Mouse (Mus musculus) MEL (cell line): ENCODE results near the gene Acot7. TPM values are rescaled to one million over a fixed set of nuclear protein-coding genes. Genes with fewer than 3 reads are reported as not detected.

Experiments
- DNase-seq: peaks from one replicate; pipeline ENCODE4 v3.0.0; 2011; ENCODE audit warnings: low read depth, low spot score
- H3K27ac ChIP-seq: 2 replicates; pipeline ENCODE4 v1.5.1; 2012; ENCODE audit warnings: low read depth, mild to moderate bottlenecking, control low read depth, low read length, moderate library complexity; ENCODE audit not compliant: control insufficient read depth
- H3K27me3 ChIP-seq, 2 experiments: fragments of 150-350 bp in 1 of 2; sonication (generic) in 1 of 2; 2 replicates each; pipeline ENCODE4 v1.6.1; 2012; ENCODE audit warnings: low read length in 2 of 2, mild to moderate bottlenecking in 2 of 2, improper control_type of control experiment in 1 of 2, moderate library complexity in 1 of 2; ENCODE audit not compliant: insufficient read depth in 2 of 2, control insufficient read depth in 1 of 2
- H3K36me3 ChIP-seq, 2 experiments: 2 replicates each; pipeline ENCODE4 v1.6.1; 2012 to 2014; ENCODE audit warnings: low read length in 2 of 2, improper control_type of control experiment in 1 of 2, inconsistent platforms in 1 of 2, mild to moderate bottlenecking in 1 of 2; ENCODE audit not compliant: insufficient read depth in 2 of 2, control insufficient read depth in 1 of 2
- H3K4me1 ChIP-seq, 2 experiments: fragments of 150-350 bp in 1 of 2; sonication (generic) in 1 of 2; 2 replicates each; pipeline ENCODE4 v1.6.1; 2012; ENCODE audit warnings: low read length in 2 of 2, improper control_type of control experiment in 1 of 2, mild to moderate bottlenecking in 1 of 2; ENCODE audit not compliant: insufficient read depth in 2 of 2, control insufficient read depth in 1 of 2
- H3K4me3 ChIP-seq, 2 experiments: fragments of 150-350 bp in 1 of 2; sonication (generic) in 1 of 2; 2 replicates each; pipeline ENCODE4 v1.5.1; 2012; ENCODE audit warnings: low read depth in 2 of 2, low read length in 2 of 2, mild to moderate bottlenecking in 2 of 2, moderate library complexity in 2 of 2, control low read depth in 1 of 2, improper control_type of control experiment in 1 of 2; ENCODE audit not compliant: control insufficient read depth in 1 of 2, insufficient read depth in 1 of 2
- H3K79me2 ChIP-seq: 2 replicates; pipeline ENCODE4 v1.6.1; 2012; ENCODE audit warnings: mild to moderate bottlenecking, low read length, moderate library complexity; ENCODE audit not compliant: control insufficient read depth, poor library complexity, insufficient read depth
- H3K9ac ChIP-seq: 2 replicates; pipeline ENCODE4 v1.6.1; 2012; ENCODE audit warnings: low read depth, mild to moderate bottlenecking, control low read depth, low read length, moderate library complexity; ENCODE audit not compliant: control insufficient read depth, poor library complexity, severe bottlenecking
- H3K9me3 ChIP-seq: fragments of 150-350 bp; sonication (generic); replicated peaks from 2 replicates; pipeline ENCODE4 v1.6.1; 2012; ENCODE audit warnings: mild to moderate bottlenecking, low read length, improper control_type of control experiment, moderate library complexity; ENCODE audit not compliant: insufficient read depth
- BHLHE40 ChIP-seq: IDR thresholded peaks from 2 replicates; pipeline ENCODE4 v1.6.1; 2012; ENCODE audit warnings: low read depth, mild to moderate bottlenecking, inconsistent platforms, low read length, improper control_type of control experiment, borderline replicate concordance
- CHD1 ChIP-seq: IDR thresholded peaks from 2 replicates; pipeline ENCODE4 v1.6.1; 2012; ENCODE audit warnings: low read depth, mild to moderate bottlenecking, inconsistent platforms, low read length, improper control_type of control experiment
- CTCF ChIP-seq, 3 experiments: IDR thresholded peaks in 2 of 3; conservative IDR thresholded peaks in 1 of 3; 2 replicates each; pipeline ENCODE4 v1.5.1; 2011 to 2012; ENCODE audit warnings: low read length in 3 of 3, low read depth in 2 of 3, mild to moderate bottlenecking in 2 of 3, improper control_type of control experiment in 1 of 3, inconsistent platforms in 1 of 3, mixed read lengths in 1 of 3, moderate library complexity in 1 of 3; ENCODE audit not compliant: control insufficient read depth in 1 of 3, insufficient read depth in 1 of 3, poor library complexity in 1 of 3, severe bottlenecking in 1 of 3
- E2F4 ChIP-seq: IDR thresholded peaks from 2 replicates; pipeline ENCODE4 v1.6.1; 2011; ENCODE audit warnings: low read depth, low read length, improper control_type of control experiment, borderline replicate concordance
- ELF1 ChIP-seq: IDR thresholded peaks from 2 replicates; pipeline ENCODE4 v1.6.1; 2014; ENCODE audit warnings: low read depth, mild to moderate bottlenecking, inconsistent platforms, low read length, improper control_type of control experiment, moderate library complexity
- ETS1 ChIP-seq: IDR thresholded peaks from 2 replicates; pipeline ENCODE4 v1.6.1; 2012; ENCODE audit warnings: low read depth, mild to moderate bottlenecking, inconsistent platforms, low read length, improper control_type of control experiment, moderate library complexity
- JUND ChIP-seq: IDR thresholded peaks from 2 replicates; pipeline ENCODE4 v1.6.1; 2011; ENCODE audit warnings: low read depth, mild to moderate bottlenecking, improper control_type of control experiment, low read length
- MAX ChIP-seq: IDR thresholded peaks from 2 replicates; pipeline ENCODE4 v1.6.1; 2011; ENCODE audit warnings: low read length, improper control_type of control experiment
- MXI1 ChIP-seq: IDR thresholded peaks from 2 replicates; pipeline ENCODE4 v1.6.1; 2011; ENCODE audit warnings: mild to moderate bottlenecking, low read depth, low read length, improper control_type of control experiment
- MYB ChIP-seq: IDR thresholded peaks from 2 replicates; pipeline ENCODE4 v1.6.1; 2011; ENCODE audit warnings: mild to moderate bottlenecking, low read depth, low read length, improper control_type of control experiment
- MYC ChIP-seq: IDR thresholded peaks from 2 replicates; pipeline ENCODE4 v1.6.1; 2011; ENCODE audit warnings: low read depth, mild to moderate bottlenecking, low read length, improper control_type of control experiment, moderate library complexity
- NELFE ChIP-seq: IDR thresholded peaks from 2 replicates; pipeline ENCODE4 v1.6.1; 2011; ENCODE audit warnings: low read depth, low read length, improper control_type of control experiment
- NRF1 ChIP-seq: IDR thresholded peaks from 2 replicates; pipeline ENCODE4 v1.6.1; 2014; ENCODE audit warnings: low read depth, mild to moderate bottlenecking, inconsistent platforms, low read length, improper control_type of control experiment, moderate library complexity; ENCODE audit not compliant: poor library complexity, insufficient read depth, severe bottlenecking
- POLR2A ChIP-seq, 2 experiments: IDR thresholded peaks; 2 replicates each; pipeline ENCODE4 v1.6.1; 2011 to 2012; ENCODE audit warnings: low read length in 2 of 2, mild to moderate bottlenecking in 2 of 2, control low read depth in 1 of 2, improper control_type of control experiment in 1 of 2, low read depth in 1 of 2, moderate library complexity in 1 of 2; ENCODE audit not compliant: control insufficient read depth in 1 of 2, insufficient read depth in 1 of 2, poor library complexity in 1 of 2
- POLR2AphosphoS2 ChIP-seq: IDR thresholded peaks from 2 replicates; pipeline ENCODE4 v1.6.1; 2011; ENCODE audit warnings: low read length, improper control_type of control experiment
- SMC3 ChIP-seq: IDR thresholded peaks from 2 replicates; pipeline ENCODE4 v1.6.1; 2011; ENCODE audit warnings: low read depth, low read length, improper control_type of control experiment
- TAL1 ChIP-seq: IDR thresholded peaks from 2 replicates; pipeline ENCODE4 v1.6.1; 2012; ENCODE audit warnings: mild to moderate bottlenecking, inconsistent platforms, low read length, moderate library complexity, mixed read lengths
- TBP ChIP-seq: IDR thresholded peaks from 2 replicates; pipeline ENCODE4 v1.8.0; 2011; ENCODE audit warnings: low read depth, low read length, improper control_type of control experiment
- USF2 ChIP-seq, 2 experiments: IDR thresholded peaks; 2 replicates each; pipeline ENCODE4 v1.6.1; 2011 to 2012; ENCODE audit warnings: improper control_type of control experiment in 2 of 2, low read length in 2 of 2, borderline replicate concordance in 1 of 2, inconsistent platforms in 1 of 2, low read depth in 1 of 2, mild to moderate bottlenecking in 1 of 2; ENCODE audit not compliant: insufficient read depth in 1 of 2
- ZNF384 ChIP-seq: IDR thresholded peaks from 2 replicates; pipeline ENCODE4 v1.6.1; 2012; ENCODE audit warnings: low read depth, mild to moderate bottlenecking, inconsistent platforms, low read length, improper control_type of control experiment
- polyA plus RNA-seq, 2 experiments: library from polyadenylated mRNA; stranded (reverse) in 1 of 2; unstranded in 1 of 2; fragments of >175 nt in 1 of 2; fragments of >200 nt in 1 of 2; gene quantifications; 2 replicates each; pipeline versions ENCODE4 v1.2.1 to v1.2.4; 2012; ENCODE audit warnings: low replicate concordance in 2 of 2, low read depth in 1 of 2; ENCODE audit not compliant: insufficient read length in 2 of 2, insufficient read depth in 1 of 2, missing spikeins in 1 of 2
- total RNA-seq: library from RNA; depleted of rRNA; stranded (reverse); fragments of 300-350 nt; gene quantifications from 2 replicates; pipeline ENCODE4 v1.2.3, GENCODE M21; 2012

The Acot7 gene
- total and polyA plus RNA-seq, 3 experiments: 92.7 to 127 TPM; not detected in 1

DNA sequence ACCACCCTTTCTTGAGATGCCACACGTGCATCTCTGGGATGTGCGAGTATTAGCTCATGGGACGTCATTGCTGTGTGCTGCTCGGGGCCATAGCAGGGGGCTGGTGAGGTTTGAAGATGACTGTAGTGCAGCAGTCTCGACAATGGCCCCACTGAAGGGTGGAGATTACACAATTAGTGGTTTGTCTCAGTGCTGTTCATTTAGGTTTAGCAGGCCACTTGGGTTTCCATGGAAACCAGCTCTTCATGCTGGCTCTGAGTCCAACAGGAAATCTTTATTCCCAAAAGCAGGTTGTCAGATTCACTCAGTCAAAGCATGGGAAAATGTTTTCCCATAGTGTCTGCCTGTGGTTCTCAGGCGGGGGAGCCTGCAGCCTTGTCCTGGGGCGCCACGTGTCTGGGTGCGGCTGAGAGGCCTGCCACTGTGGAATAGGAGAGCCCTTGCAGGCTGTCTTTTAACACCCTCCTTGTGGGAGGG lies 43.5 kb downstream of the Acot7 start:
- Histone ChIP-seq H3K4me1 (no peaks in the 10 kb centered on the region), H3K27ac (no peak overlapping the region), H3K4me3 (no peak overlapping the region), H3K36me3 (no peaks in the 10 kb centered on the region; a peak in 1 of 4 replicates), H3K79me2 (no peaks in the 10 kb centered on the region), H3K9me3 (no peaks in the 10 kb centered on the region), H3K27me3 (no peaks in the 10 kb centered on the region), H3K9ac (no peak overlapping the region)
- TF ChIP-seq POLR2AphosphoS2 (no peak), ETS1 (no peak), BHLHE40 (no peak), CHD1 (no peak), MYB (no peak), MYC (no peak)
- no peak for DNase-seq

DNA sequence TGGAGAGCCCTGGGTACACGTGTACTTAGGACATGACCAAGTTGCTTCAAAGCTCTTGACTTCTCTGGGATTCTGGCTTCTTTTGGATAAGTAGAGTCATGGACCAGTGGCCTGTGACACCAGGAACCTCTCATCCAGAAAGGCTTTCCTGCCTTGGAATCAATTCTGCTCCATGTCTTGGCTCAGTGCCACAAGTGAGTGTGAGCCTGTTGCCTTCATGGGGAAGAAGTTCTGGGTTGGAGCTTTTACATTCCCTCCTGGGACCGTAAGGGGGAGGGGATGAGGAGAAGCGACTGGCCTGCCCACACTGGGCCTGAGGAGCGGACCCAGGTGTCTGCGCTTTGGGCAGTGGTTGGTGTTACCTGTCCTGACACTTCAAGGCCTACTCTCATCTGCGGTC lies 44.2 kb downstream of the Acot7 start:
- H3K36me3 ChIP-seq: no peaks in the 10 kb centered on the region; a peak in 1 of 4 replicates
- H3K27ac ChIP-seq: no peak overlapping the region
- no peak overlapping the region for H3K9ac ChIP-seq
- no peaks in the 10 kb centered on the region for H3K9me3 ChIP-seq
- DNase-seq: no peak
- TF ChIP-seq ZNF384: no peak
- TF ChIP-seq MYB: no peak
- TF ChIP-seq SMC3: no peak
- TF ChIP-seq POLR2A (IDR thresholded peaks at IDR 0.05; ENCODE audit: control insufficient read depth in 1 of 2, insufficient read depth in 1 of 2, low read depth in 1 of 2, low read length in 2 of 2, poor library complexity in 1 of 2): no peak
- TF ChIP-seq MXI1: no peak
- no peak for TF ChIP-seq TAL1
- no peak for TF ChIP-seq E2F4
- TF ChIP-seq TBP: no peak
- no peak for TF ChIP-seq NELFE
- no peak for TF ChIP-seq USF2 (IDR thresholded peaks at IDR 0.05; ENCODE audit: borderline replicate concordance in 1 of 2, insufficient read depth in 1 of 2, low read depth in 1 of 2, low read length in 2 of 2)
- TF ChIP-seq NRF1: no peak
- TF ChIP-seq CTCF (IDR thresholded peaks at IDR 0.05 in 2 of 3, conservative IDR thresholded peaks at IDR 0.05 in 1 of 3; ENCODE audit: control insufficient read depth in 1 of 3, insufficient read depth in 1 of 3, low read depth in 2 of 3, low read length in 3 of 3, poor library complexity in 1 of 3, severe bottlenecking in 1 of 3): no peak
- no peak for TF ChIP-seq MAX
- no peak for TF ChIP-seq JUND
- TF ChIP-seq ELF1: no peak
- H3K4me1 ChIP-seq: no peaks in the 10 kb centered on the region
- no peaks in the 10 kb centered on the region for H3K79me2 ChIP-seq
- H3K27me3 ChIP-seq: no peaks in the 10 kb centered on the region
- no peak overlapping the region for H3K4me3 ChIP-seq
